Mouse (Mus musculus) cerebellum, postnatal 25 days (tissue): Measurements from ENCODE around the gene Frat2.
"Not testable (repeated sequence)": the region's sequence is repeated elsewhere in the genome, so short reads cannot be mapped to it uniquely, and the experiment has no call there.

Source experiments
- DNase-seq, 2 experiments: peaks; one replicate each; pipeline ENCODE4 v3.0.0; 2021; ENCODE audit warnings: mixed read lengths in 2 of 2

Gene Frat2

GRCm38 (mm10) chr19:41847992-41848851 lies at the start of gene Frat2:
Gene Frat2 (minus strand): TSS chr19:41848132.
- DNase-seq, result peak; percentile 92 to 93

GRCm38 (mm10) chr19:41896319-41896711 lies 48.4 kb upstream of the Frat2 start:
- no peak for DNase-seq

DNA sequence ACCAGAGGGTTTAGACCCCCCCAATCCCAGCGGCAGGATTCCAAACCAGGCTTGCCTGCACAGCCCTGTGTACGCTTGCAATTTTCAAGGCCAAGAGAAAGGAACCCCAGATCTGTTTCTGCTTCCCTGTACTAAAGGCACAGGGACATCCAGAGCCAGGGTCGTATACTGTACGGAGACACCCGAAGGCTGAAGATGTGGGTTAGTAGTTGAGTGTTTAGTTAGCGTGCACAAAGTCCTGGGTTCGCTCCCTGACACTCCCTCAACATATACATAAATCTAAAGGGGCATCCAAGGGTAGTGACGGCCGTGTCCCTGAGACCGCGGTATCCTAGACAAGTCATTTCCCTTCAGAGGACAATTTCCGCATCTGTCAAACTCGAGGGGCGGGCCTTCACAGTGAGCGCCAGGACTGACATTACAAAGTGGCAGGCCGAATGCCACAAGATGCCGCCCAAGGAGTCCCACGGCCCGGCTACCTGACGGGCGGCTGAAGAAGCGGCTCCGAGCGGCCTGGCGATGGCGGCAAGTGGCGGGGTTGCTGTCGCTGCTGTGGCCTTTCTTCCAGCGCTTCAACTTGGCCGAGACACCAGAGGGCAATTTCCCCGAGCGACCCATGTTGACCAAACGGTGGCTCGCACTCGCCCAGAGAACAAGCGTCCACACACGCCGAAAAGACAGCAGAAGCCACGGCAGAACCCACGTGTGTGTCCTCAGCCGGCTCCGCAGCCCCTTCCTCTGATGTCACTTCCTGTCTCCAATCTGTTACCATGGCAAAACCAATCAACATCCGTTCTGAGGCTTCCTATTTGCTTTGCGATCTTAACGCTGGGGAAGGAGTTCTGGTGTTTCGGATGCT lies 47.8 kb upstream of the Frat2 start, which contains the start of gene Rrp12:
Gene Rrp12 (minus strand): TSS at position 714 of the 859 bp plus-strand sequence.
- DNase-seq, result peak; percentile 78 to 84

- DNase-seq, result no peak
Observed at GRCm38 (mm10) chr19:41894959-41895358, 47.0 kb upstream of the Frat2 start.

- DNase-seq, result no peak
Observed at GRCm38 (mm10) chr19:41888191-41888590, 40.3 kb upstream of the Frat2 start.

DNA sequence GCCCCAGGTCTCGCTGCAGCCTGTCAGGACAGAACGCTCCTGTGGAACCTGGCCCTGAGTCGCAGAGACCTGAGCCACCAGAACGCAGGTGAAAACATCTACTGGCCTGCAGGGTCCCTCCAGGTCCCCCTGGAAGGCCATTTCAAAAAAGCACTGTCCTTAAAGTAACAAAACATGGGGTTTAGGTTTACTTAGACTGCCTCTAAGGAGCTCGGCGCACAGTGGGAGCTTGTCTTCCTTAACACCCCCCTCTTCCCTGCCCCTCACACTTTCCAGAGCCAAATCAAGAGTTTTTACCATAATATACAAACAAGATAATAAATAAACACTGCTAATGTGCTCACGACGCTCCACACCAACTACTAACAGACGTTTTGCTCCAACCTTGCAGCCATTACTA lies 36.0 kb upstream of the Frat2 start:
- DNase-seq, result no peak

- no peak for DNase-seq
Observed at GRCm38 (mm10) chr19:41881842-41882241, 33.9 kb upstream of the Frat2 start.

- DNase-seq, result no peak
Observed at GRCm38 (mm10) chr19:41874356-41874755, 26.4 kb upstream of the Frat2 start.

GRCm38 (mm10) chr19:41872285-41872684 lies 24.4 kb upstream of the Frat2 start:
- no peak for DNase-seq

GRCm38 (mm10) chr19:41869946-41870345 lies 22.0 kb upstream of the Frat2 start:
- DNase-seq, result not testable (repeated sequence)

- no peak for DNase-seq
Observed at GRCm38 (mm10) chr19:41869296-41869695, 21.4 kb upstream of the Frat2 start.

- no peak for DNase-seq
Observed at GRCm38 (mm10) chr19:41866707-41867106, 18.8 kb upstream of the Frat2 start.

DNA sequence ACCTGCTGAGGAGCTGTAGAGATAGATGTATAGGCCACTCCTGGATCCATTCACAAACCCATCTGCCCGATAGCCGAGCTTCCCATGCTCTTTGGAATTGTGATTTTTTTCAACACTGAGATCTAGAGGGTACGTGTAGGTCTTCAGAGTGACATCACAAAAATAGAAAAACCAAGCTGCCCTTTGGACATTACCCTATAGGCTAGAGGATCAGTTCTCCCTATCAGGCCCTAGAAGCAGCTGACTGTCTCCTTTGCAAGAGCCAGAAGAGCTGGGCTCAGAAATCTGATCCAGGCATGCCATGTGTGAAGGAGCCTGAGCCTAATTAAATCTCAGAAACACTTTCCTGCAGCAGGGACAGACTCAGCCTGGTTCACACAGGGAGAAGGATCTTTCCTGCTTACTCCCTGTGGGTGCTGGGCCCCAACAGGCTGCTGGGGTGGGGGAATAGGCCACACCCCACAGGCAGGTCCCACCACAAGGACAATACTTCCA lies 9.9 kb upstream of the Frat2 start:
- no peak for DNase-seq

DNA sequence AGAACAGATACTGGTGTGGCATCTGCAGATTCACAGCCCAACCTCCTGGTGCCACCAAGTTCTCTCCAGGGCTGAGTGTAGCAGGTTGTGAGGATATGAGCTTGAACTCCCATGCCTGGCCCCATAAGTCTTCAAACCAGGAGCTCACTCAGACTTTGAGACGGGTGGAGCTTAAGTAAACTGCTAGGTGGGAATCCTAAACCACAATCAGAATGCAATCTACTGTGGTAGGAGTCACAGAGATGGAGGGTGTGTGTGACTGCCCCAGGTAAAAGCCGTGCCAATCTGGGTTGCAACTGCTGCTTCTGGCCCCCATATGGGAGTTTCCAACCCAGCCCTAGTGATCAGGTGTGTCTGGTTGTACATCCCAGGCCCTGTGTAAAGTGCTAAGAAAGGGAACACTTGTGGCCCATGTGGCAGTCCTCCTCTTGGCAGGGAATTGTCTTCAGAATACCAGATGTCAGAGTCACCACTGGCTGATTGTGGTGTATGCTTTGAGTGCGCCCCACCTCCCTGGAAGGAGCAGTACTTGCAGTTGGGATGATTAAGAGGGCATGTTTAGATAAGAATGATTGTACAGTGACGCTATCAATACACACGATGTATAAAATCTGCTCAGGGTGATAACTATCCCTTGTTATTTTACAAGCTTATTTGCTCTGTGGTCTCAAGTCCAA lies 9.3 kb upstream of the Frat2 start:
- DNase-seq, result no peak

GRCm38 (mm10) chr19:41852423-41852822 lies 4.5 kb upstream of the Frat2 start:
- DNase-seq, result no peak

GRCm38 (mm10) chr19:41850719-41851543 lies 3.0 kb upstream of the Frat2 start:
- DNase-seq, result no peak

- no peak for DNase-seq
Observed at GRCm38 (mm10) chr19:41850021-41850718, 2.2 kb upstream of the Frat2 start.

GRCm38 (mm10) chr19:41847614-41847991 lies 329 bp downstream of the Frat2 start:
- peak in 1 of 2 experiments; percentile 67 for DNase-seq

- peak; percentile 70 to 72 for DNase-seq
Observed at GRCm38 (mm10) chr19:41847091-41847581, 796 bp downstream of the Frat2 start.

GRCm38 (mm10) chr19:41846366-41847090 lies 1.4 kb downstream of the Frat2 start:
- peak; percentile 56 to 65 for DNase-seq
